Mouse (Mus musculus) G1E (cell line): Measurements from ENCODE around the gene Myo16.

Experiments used
- CTCF ChIP-seq: IDR thresholded peaks from 2 replicates; pipeline ENCODE4 v1.5.1; 2012; ENCODE audit warnings: low read depth, low read length, inconsistent platforms, mixed read lengths
- GATA1 ChIP-seq: IDR thresholded peaks from 2 replicates; pipeline ENCODE4 v1.6.1; 2012; ENCODE audit warnings: borderline replicate concordance, low read length, inconsistent platforms, mixed read lengths
- TAL1 ChIP-seq: conservative IDR thresholded peaks from 2 replicates; pipeline ENCODE4 v1.6.1; 2012; ENCODE audit warnings: low read depth, low read length, inconsistent platforms, mixed read lengths

DNA sequence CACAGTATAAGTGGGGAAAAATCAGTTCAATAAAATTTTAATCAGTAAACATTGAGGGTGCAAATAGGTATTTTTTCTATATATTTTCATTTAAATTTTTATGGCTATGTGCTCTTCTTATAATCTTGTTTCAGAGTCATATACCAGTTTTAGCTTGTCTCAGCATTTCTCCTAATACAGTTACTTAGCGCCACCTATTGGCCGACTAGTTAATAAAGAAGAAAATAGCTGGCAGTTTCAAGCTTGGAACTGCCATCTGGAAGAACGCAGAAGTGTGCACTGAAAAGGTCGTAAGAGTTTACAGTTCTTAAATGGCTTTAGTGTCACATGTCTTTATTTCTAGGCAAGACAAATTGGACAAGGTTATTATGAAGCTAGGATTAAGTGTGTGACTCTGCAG lies 248.9 kb downstream of the Myo16 start:
- TF ChIP-seq CTCF (no peak), GATA1 (no peak), TAL1 (no peak)
